Mouse (Mus musculus) cerebellum, adult 9-11 months (tissue): ENCODE data around the gene Rab11fip3.
A peak's percentile ranks its signal among the peaks of the same experiment; 100 is the strongest.

Experiments used
- DNase-seq: peaks from one replicate; pipeline ENCODE4 v3.0.0; 2022

Gene Rab11fip3

GRCm38 (mm10) chr17:26031583-26031982 lies 37.8 kb downstream of the Rab11fip3 start:
- peak; percentile 88 for DNase-seq

- no peak for DNase-seq
These were observed 41.1 kb downstream of the Rab11fip3 start for GRCm38 (mm10) chr17:26028261-26028660.

GRCm38 (mm10) chr17:26024674-26025073 lies 44.7 kb downstream of the Rab11fip3 start:
- DNase-seq = no peak

GRCm38 (mm10) chr17:26023966-26024365 lies 45.4 kb downstream of the Rab11fip3 start:
- DNase-seq = no peak

- DNase-seq = no peak
These were observed 46.2 kb downstream of the Rab11fip3 start for GRCm38 (mm10) chr17:26023181-26023580.

GRCm38 (mm10) chr17:26021728-26022341 lies 47.5 kb downstream of the Rab11fip3 start:
- no peak for DNase-seq

GRCm38 (mm10) chr17:26020848-26021347 lies 48.5 kb downstream of the Rab11fip3 start:
- no peak for DNase-seq

- DNase-seq = no peak
These were observed 51.0 kb downstream of the Rab11fip3 start for GRCm38 (mm10) chr17:26018388-26018787.

GRCm38 (mm10) chr17:26017949-26018348 lies 51.4 kb downstream of the Rab11fip3 start:
- DNase-seq = no peak

- DNase-seq = no peak
These were observed 52.3 kb downstream of the Rab11fip3 start for GRCm38 (mm10) chr17:26017021-26017420.

- no peak for DNase-seq
These were observed 55.6 kb downstream of the Rab11fip3 start for GRCm38 (mm10) chr17:26013711-26014110.

- DNase-seq = peak; percentile 91
These were observed 57.4 kb downstream of the Rab11fip3 start for GRCm38 (mm10) chr17:26011841-26012460.

- DNase-seq = peak; percentile 81
These were observed 59.8 kb downstream of the Rab11fip3 start for GRCm38 (mm10) chr17:26009540-26009939.

GRCm38 (mm10) chr17:26008787-26009186 lies 60.6 kb downstream of the Rab11fip3 start:
- no peak for DNase-seq

- no peak for DNase-seq
These were observed 61.0 kb downstream of the Rab11fip3 start for GRCm38 (mm10) chr17:26008331-26008730.

GRCm38 (mm10) chr17:26007646-26008045 lies 61.7 kb downstream of the Rab11fip3 start:
- DNase-seq = no peak

GRCm38 (mm10) chr17:26005731-26006450 lies 63.5 kb downstream of the Rab11fip3 start:
- no peak for DNase-seq

- DNase-seq = no peak
These were observed 64.6 kb downstream of the Rab11fip3 start for GRCm38 (mm10) chr17:26004711-26005110.

- no peak for DNase-seq
These were observed 65.5 kb downstream of the Rab11fip3 start for GRCm38 (mm10) chr17:26003864-26004263.

- DNase-seq = no peak
These were observed 70.9 kb downstream of the Rab11fip3 start for GRCm38 (mm10) chr17:25998425-25998824.

GRCm38 (mm10) chr17:25993489-25993888 lies 75.9 kb downstream of the Rab11fip3 start:
- no peak for DNase-seq

- DNase-seq = no peak
These were observed 77.1 kb downstream of the Rab11fip3 start for GRCm38 (mm10) chr17:25992274-25992673.

- DNase-seq = no peak
These were observed 79.0 kb downstream of the Rab11fip3 start for GRCm38 (mm10) chr17:25990331-25990730.
